In the genomic region with DNA sequence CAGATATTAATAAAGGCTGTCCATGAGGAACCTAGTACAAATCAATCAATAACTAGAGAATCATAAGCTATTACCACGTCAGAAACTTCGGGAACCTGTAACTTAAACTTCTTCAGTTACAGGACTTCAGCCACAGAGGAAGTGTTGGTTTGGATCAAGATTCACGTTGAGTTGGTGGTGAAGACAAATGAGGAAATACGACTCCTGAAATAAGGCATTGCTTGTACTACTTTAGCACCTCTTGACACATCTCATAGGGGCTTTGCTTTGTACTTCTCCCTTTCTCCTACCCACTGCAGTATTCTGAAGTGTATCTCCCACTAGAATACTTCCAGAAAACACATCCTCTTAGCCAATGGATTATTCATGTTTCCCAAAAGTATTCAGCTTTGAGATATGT, we compare ENCODE assay signal across 13 mouse cellular contexts. TPM values are rescaled to one million over a fixed set of nuclear protein-coding genes. Genes with fewer than 3 reads are reported as not detected.
"Had no signal": no experiment of that assay in that cellular context is flagged by ENCODE, and none has a peak within 500 bp of the region (broad histone marks: within the 10 kb centered on the region; RNA-seq: fewer than 3 reads in every experiment).

No protein-coding gene starts in this region.

RNA-seq across cellular contexts. Expression of a gene that starts 0.4 kb away (rescaled TPM):
- total RNA-seq: neutrophil, adult 5-6 weeks had no signal
- polyA plus RNA-seq: neural tube, embryonic 14.5 days; neural tube, embryonic 15.5 days; stomach, embryonic 14.5 days; stomach, embryonic 15.5 days; stomach, embryonic 16.5 days; stomach, postnatal 0 days; testis, adult 2 months; thymus, postnatal 0 days; urinary bladder, adult 2 months had no signal

RNA-seq across cellular contexts. Expression of a gene that starts 8.9 kb away (rescaled TPM):
- polyA plus RNA-seq: neural tube, embryonic 14.5 days; neural tube, embryonic 15.5 days; stomach, embryonic 14.5 days; stomach, postnatal 0 days; testis, adult 2 months had no signal

RNA-seq across cellular contexts. Expression of a gene that starts 17.0 kb away (rescaled TPM):
- total RNA-seq: neutrophil, adult 5-6 weeks had no signal
- polyA plus RNA-seq: neural tube, embryonic 14.5 days; neural tube, embryonic 15.5 days; small intestine, adult 2 months; spleen, adult 2 months; stomach, embryonic 14.5 days; stomach, embryonic 15.5 days; stomach, embryonic 16.5 days; stomach, postnatal 0 days; testis, adult 2 months; thymus, adult 2 months; thymus, postnatal 0 days; urinary bladder, adult 2 months had no signal

RNA-seq across cellular contexts. Expression of a gene that starts 17.7 kb away (rescaled TPM):
- polyA plus RNA-seq: neural tube, embryonic 14.5 days; neural tube, embryonic 15.5 days had no signal

RNA-seq across cellular contexts. Expression of a gene that starts 34.8 kb away (rescaled TPM):
- total RNA-seq: neutrophil, adult 5-6 weeks had no signal
- polyA plus RNA-seq: neural tube, embryonic 14.5 days; neural tube, embryonic 15.5 days; small intestine, adult 2 months; spleen, adult 2 months; stomach, embryonic 14.5 days; stomach, embryonic 15.5 days; stomach, embryonic 16.5 days; stomach, postnatal 0 days; testis, adult 2 months; thymus, adult 2 months; thymus, postnatal 0 days; urinary bladder, adult 2 months had no signal
